Mouse (Mus musculus): Measurements from ENCODE around the gene Xylt1. TPM values are rescaled to one million over a fixed set of nuclear protein-coding genes. Genes with fewer than 3 reads are reported as not detected.

Xylt1 gene
- polyA plus RNA-seq, 1 experiment from 2014 or later = 0.75 TPM

- H3K36me3 ChIP-seq (ENCODE audit: control insufficient read depth, insufficient read depth, low read length) = no peaks in the 10 kb centered on the region
- H3K4me3 ChIP-seq (ENCODE audit: low read length) = no peak overlapping the region
- H3K4me2 ChIP-seq (ENCODE audit: low read depth, low read length) = no peak overlapping the region
- 46% methylated on average over 2 of the region's 2 CpGs for WGBS
- no peaks in the 10 kb centered on the region for H3K9me3 ChIP-seq (ENCODE audit: control insufficient read depth, low read length)
- H3K4me1 ChIP-seq (replicated peaks; ENCODE audit: control insufficient read depth, insufficient read depth, low read length) = peaks cover 8% of the 10 kb centered on the region; the same call in 1 of the 2 replicates
- ATAC-seq (ENCODE audit: low read depth) = peak; percentile 76
- no peaks in the 10 kb centered on the region for H3K27me3 ChIP-seq (ENCODE audit: control insufficient read depth, insufficient read depth, low read depth, low read length)
- H3K9ac ChIP-seq (ENCODE audit: low read length) = no peak overlapping the region
- H3K27ac ChIP-seq (ENCODE audit: low read length) = no peak overlapping the region
Measured at GRCm38 (mm10) chr7:117411874-117412273, 31.1 kb downstream of the Xylt1 start.

GRCm38 (mm10) chr7:117412405-117412804 is 31.6 kb downstream of the Xylt1 start:
- no peaks in the 10 kb centered on the region for H3K9me3 ChIP-seq (ENCODE audit: control insufficient read depth, low read length)
- no peak overlapping the region for H3K4me3 ChIP-seq (ENCODE audit: low read length)
- peak; percentile 48; the same call in 1 of the 2 replicates for ATAC-seq (ENCODE audit: low read depth)
- H3K9ac ChIP-seq (ENCODE audit: low read length) = no peak overlapping the region
- WGBS = 32% methylated on average over 5 of the region's 5 CpGs
- H3K4me2 ChIP-seq (ENCODE audit: low read depth, low read length) = no peak overlapping the region
- H3K4me1 ChIP-seq (replicated peaks; ENCODE audit: control insufficient read depth, insufficient read depth, low read length) = peaks cover 8% of the 10 kb centered on the region; the same call in 1 of the 2 replicates
- H3K27ac ChIP-seq (ENCODE audit: low read length) = no peak overlapping the region
- no peaks in the 10 kb centered on the region for H3K27me3 ChIP-seq (ENCODE audit: control insufficient read depth, insufficient read depth, low read depth, low read length)
- H3K36me3 ChIP-seq (ENCODE audit: control insufficient read depth, insufficient read depth, low read length) = no peaks in the 10 kb centered on the region

- WGBS = 78% methylated on average over 12 of the region's 12 CpGs
- no peak for ATAC-seq (ENCODE audit: low read depth)
Measured at GRCm38 (mm10) chr7:117414341-117415008, 33.7 kb downstream of the Xylt1 start.

GRCm38 (mm10) chr7:117415009-117415363 is 34.2 kb downstream of the Xylt1 start:
- no peaks in the 10 kb centered on the region for H3K9me3 ChIP-seq (ENCODE audit: control insufficient read depth, low read length)
- H3K9ac ChIP-seq (ENCODE audit: low read length) = no peak overlapping the region
- WGBS = 81% methylated on average over 8 of the region's 8 CpGs
- H3K36me3 ChIP-seq (ENCODE audit: control insufficient read depth, insufficient read depth, low read length) = no peaks in the 10 kb centered on the region
- no peaks in the 10 kb centered on the region for H3K27me3 ChIP-seq (ENCODE audit: control insufficient read depth, insufficient read depth, low read depth, low read length)
- no peak overlapping the region for H3K4me3 ChIP-seq (ENCODE audit: low read length)
- no peak overlapping the region for H3K27ac ChIP-seq (ENCODE audit: low read length)
- H3K4me2 ChIP-seq (ENCODE audit: low read depth, low read length) = no peak overlapping the region
- peaks cover 11% of the 10 kb centered on the region for H3K4me1 ChIP-seq (replicated peaks; ENCODE audit: control insufficient read depth, insufficient read depth, low read length)
- no peak for ATAC-seq (ENCODE audit: low read depth)

More at GRCm38 (mm10) chr7:117414341-117415008, 33.7 kb downstream of the Xylt1 start:
- peaks cover 11% of the 10 kb centered on the region for H3K4me1 ChIP-seq (replicated peaks; ENCODE audit: control insufficient read depth, insufficient read depth, low read length)
- no peak overlapping the region for H3K4me2 ChIP-seq (ENCODE audit: low read depth, low read length)
- no peak overlapping the region for H3K9ac ChIP-seq (ENCODE audit: low read length)
- H3K36me3 ChIP-seq (ENCODE audit: control insufficient read depth, insufficient read depth, low read length) = no peaks in the 10 kb centered on the region
- no peaks in the 10 kb centered on the region for H3K27me3 ChIP-seq (ENCODE audit: control insufficient read depth, insufficient read depth, low read depth, low read length)
- H3K4me3 ChIP-seq (ENCODE audit: low read length) = no peak overlapping the region
- no peaks in the 10 kb centered on the region for H3K9me3 ChIP-seq (ENCODE audit: control insufficient read depth, low read length)
- no peak overlapping the region for H3K27ac ChIP-seq (ENCODE audit: low read length)

GRCm38 (mm10) chr7:117419041-117419440 is 38.3 kb downstream of the Xylt1 start:
- no peak overlapping the region for H3K27ac ChIP-seq (ENCODE audit: low read length)
- no peaks in the 10 kb centered on the region for H3K9me3 ChIP-seq (ENCODE audit: control insufficient read depth, low read length)
- H3K4me3 ChIP-seq (ENCODE audit: low read length) = no peak overlapping the region
- no peak for ATAC-seq (ENCODE audit: low read depth)
- no peak overlapping the region for H3K4me2 ChIP-seq (ENCODE audit: low read depth, low read length)
- peaks cover 9% of the 10 kb centered on the region; the same call in 1 of the 2 replicates for H3K4me1 ChIP-seq (replicated peaks; ENCODE audit: control insufficient read depth, insufficient read depth, low read length)
- H3K36me3 ChIP-seq (ENCODE audit: control insufficient read depth, insufficient read depth, low read length) = no peaks in the 10 kb centered on the region
- WGBS = 43% methylated on average over 5 of the region's 5 CpGs
- H3K27me3 ChIP-seq (ENCODE audit: control insufficient read depth, insufficient read depth, low read depth, low read length) = no peaks in the 10 kb centered on the region
- H3K9ac ChIP-seq (ENCODE audit: low read length) = no peak overlapping the region

- H3K4me2 ChIP-seq (ENCODE audit: low read depth, low read length) = no peak overlapping the region
- no peak overlapping the region for H3K4me3 ChIP-seq (ENCODE audit: low read length)
- no peaks in the 10 kb centered on the region for H3K36me3 ChIP-seq (ENCODE audit: control insufficient read depth, insufficient read depth, low read length)
- H3K4me1 ChIP-seq (replicated peaks; ENCODE audit: control insufficient read depth, insufficient read depth, low read length) = peaks cover 9% of the 10 kb centered on the region; the same call in 1 of the 2 replicates
- no peaks in the 10 kb centered on the region for H3K27me3 ChIP-seq (ENCODE audit: control insufficient read depth, insufficient read depth, low read depth, low read length)
- no peak overlapping the region for H3K9ac ChIP-seq (ENCODE audit: low read length)
- H3K27ac ChIP-seq (ENCODE audit: low read length) = no peak overlapping the region
- no peak for ATAC-seq (ENCODE audit: low read depth)
- WGBS = 66% methylated on average over 2 of the region's 2 CpGs
- no peaks in the 10 kb centered on the region for H3K9me3 ChIP-seq (ENCODE audit: control insufficient read depth, low read length)
Measured at GRCm38 (mm10) chr7:117419846-117420245, 39.1 kb downstream of the Xylt1 start.

GRCm38 (mm10) chr7:117420301-117420700 is 39.5 kb downstream of the Xylt1 start:
- H3K36me3 ChIP-seq (ENCODE audit: control insufficient read depth, insufficient read depth, low read length) = no peaks in the 10 kb centered on the region
- no peak overlapping the region for H3K4me2 ChIP-seq (ENCODE audit: low read depth, low read length)
- no peaks in the 10 kb centered on the region for H3K27me3 ChIP-seq (ENCODE audit: control insufficient read depth, insufficient read depth, low read depth, low read length)
- H3K4me1 ChIP-seq (replicated peaks; ENCODE audit: control insufficient read depth, insufficient read depth, low read length) = peaks cover 9% of the 10 kb centered on the region; the same call in 1 of the 2 replicates
- H3K9me3 ChIP-seq (ENCODE audit: control insufficient read depth, low read length) = no peaks in the 10 kb centered on the region
- ATAC-seq (ENCODE audit: low read depth) = no peak
- no peak overlapping the region for H3K4me3 ChIP-seq (ENCODE audit: low read length)
- H3K9ac ChIP-seq (ENCODE audit: low read length) = no peak overlapping the region
- no peak overlapping the region for H3K27ac ChIP-seq (ENCODE audit: low read length)

GRCm38 (mm10) chr7:117420836-117421566 is 40.2 kb downstream of the Xylt1 start:
- peaks cover 9% of the 10 kb centered on the region; the same call in 1 of the 2 replicates for H3K4me1 ChIP-seq (replicated peaks; ENCODE audit: control insufficient read depth, insufficient read depth, low read length)
- no peak overlapping the region for H3K4me2 ChIP-seq (ENCODE audit: low read depth, low read length)
- WGBS = 57% methylated on average over 11 of the region's 11 CpGs
- ATAC-seq (ENCODE audit: low read depth) = no peak
- H3K9me3 ChIP-seq (ENCODE audit: control insufficient read depth, low read length) = no peaks in the 10 kb centered on the region
- H3K27ac ChIP-seq (ENCODE audit: low read length) = no peak overlapping the region
- no peaks in the 10 kb centered on the region for H3K27me3 ChIP-seq (ENCODE audit: control insufficient read depth, insufficient read depth, low read depth, low read length)
- no peak overlapping the region for H3K4me3 ChIP-seq (ENCODE audit: low read length)
- no peaks in the 10 kb centered on the region for H3K36me3 ChIP-seq (ENCODE audit: control insufficient read depth, insufficient read depth, low read length)
- no peak overlapping the region for H3K9ac ChIP-seq (ENCODE audit: low read length)

- Histone ChIP-seq H3K9me3 (ENCODE audit: control insufficient read depth, low read length) (no peaks in the 10 kb centered on the region), H3K36me3 (ENCODE audit: control insufficient read depth, insufficient read depth, low read length) (no peaks in the 10 kb centered on the region), H3K4me2 (ENCODE audit: low read depth, low read length) (no peak overlapping the region), H3K4me3 (ENCODE audit: low read length) (no peak overlapping the region), H3K4me1 (replicated peaks; ENCODE audit: control insufficient read depth, insufficient read depth, low read length) (peaks cover 5% of the 10 kb centered on the region; the same call in 1 of the 2 replicates), H3K9ac (ENCODE audit: low read length) (no peak overlapping the region), H3K27ac (ENCODE audit: low read length) (no peak overlapping the region), H3K27me3 (ENCODE audit: control insufficient read depth, insufficient read depth, low read depth, low read length) (no peaks in the 10 kb centered on the region)
- ATAC-seq (ENCODE audit: low read depth) = no peak
- WGBS = 79% methylated on average over 4 of the region's 4 CpGs
Measured at GRCm38 (mm10) chr7:117424841-117425240, 44.1 kb downstream of the Xylt1 start.

Data from lung, embryonic 16.5 days (tissue).